Mouse (Mus musculus) urinary bladder, postnatal 14 days (tissue): ENCODE measurements around the gene Gm17657.

ENCODE experiments used
- DNase-seq: peaks from one replicate; pipeline ENCODE4 v3.0.0; 2021; ENCODE audit warnings: low spot score

Gene Gm17657

DNA sequence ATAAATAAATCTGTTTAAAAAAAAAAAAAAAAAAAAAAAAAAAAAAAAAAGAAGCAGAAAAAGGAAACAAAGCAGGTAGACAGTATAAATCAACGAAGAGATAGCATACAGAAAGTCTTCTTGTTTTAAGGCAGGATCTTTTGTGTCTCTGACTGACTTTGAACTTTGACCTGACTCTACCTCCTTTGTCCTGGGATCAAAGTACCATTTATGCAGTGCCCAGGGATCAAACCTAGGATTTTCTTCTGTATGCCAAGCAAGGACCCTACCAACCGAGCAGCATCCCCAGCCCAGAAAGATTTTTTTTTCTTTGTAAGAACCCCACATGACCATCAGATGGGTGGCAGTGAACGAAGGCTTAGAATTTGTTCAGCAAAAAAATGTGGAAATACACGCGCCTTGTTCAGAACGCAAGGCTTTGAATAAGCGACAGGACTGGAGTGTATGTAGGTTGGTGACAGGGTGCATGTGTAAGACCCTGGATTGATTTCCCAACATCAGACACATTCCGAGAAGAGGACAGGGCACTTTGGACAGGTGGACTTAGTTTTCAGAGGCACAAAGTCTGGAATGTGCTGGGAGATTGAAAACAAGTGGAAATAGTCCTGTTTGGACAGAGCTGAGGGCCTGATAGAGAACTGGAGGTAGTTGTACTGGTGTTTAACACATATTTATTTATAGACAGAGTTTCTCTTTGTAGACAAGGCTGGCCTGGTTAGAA lies 61.0 kb downstream of the Gm17657 start:
- no peak for DNase-seq

DNA sequence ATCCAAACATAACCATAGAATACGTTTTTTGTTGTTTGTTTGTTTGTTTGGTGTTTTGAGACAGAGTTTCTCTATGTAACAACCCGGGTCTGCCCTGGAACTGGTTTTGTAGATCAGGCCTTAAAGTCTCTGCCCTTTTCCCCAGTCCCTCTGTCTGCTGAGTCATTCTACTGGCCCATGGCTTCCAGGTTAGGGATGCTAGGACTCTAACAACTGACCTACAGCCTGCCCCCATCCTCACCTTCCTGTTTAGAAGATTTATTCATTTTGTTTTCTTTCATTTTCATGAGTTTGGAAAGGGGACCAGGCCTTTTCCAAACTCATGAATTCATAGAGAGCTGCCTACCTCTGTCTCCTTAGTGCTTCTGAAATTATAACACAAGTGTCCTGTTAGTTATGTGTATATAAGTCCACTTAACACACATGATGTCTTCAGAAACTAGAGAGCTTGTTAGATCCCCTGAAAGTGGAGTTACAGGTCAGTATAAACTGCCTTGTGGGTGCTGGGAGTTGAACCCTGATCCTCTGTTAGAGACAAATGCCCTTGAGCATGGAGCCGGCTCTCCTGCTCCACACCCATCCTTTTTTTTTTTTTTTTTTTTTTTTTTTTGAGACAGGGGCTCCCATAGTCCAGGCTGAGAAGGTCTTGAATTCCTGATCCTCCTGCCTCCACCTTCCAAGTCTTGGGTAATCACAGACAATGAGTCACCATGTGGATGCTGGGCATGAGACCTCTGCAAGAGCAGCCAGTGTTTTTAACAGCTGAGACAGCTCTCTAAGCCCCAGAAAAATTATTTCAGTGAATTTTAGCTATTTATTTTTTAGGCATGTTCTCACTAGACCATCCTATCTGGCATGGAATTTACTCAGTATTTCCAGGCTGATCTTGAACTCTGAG lies 63.9 kb downstream of the Gm17657 start:
- peak; percentile 36 for DNase-seq

DNA sequence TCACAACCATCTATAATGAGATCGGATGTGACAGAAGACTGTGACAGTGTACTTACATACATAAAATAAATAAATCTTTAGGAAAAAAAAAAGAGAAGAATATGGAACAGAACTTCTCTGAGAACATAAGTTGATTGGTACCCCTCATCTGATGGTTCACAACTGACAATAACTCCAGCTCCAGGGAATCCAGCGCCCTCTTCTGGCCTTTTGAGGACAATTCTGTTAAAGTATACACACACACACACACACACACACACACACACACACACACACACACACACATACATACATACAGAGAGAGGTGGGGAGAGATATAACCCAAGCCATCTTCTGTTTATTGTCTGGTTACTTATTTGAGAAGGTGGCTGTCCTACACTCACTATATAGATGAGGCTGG lies 65.0 kb downstream of the Gm17657 start:
- DNase-seq = no peak

DNA sequence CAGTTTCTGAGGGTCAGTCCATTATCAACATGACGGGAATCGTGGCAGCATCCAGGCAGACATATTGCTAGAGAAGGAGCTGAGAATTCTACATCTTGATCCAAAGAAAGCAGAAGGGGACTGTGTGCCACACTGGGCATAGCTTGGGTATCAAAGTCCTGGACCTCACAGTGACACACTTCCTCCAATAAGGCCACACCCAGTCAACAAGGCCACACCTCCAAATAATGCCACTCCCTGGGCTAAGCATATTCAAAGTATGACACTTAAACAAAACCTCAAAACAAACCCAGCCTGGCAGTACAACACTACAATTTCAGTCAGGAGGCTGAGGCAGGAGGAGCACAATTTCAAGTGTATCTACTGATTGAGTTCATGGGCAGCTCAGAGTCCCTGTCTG lies 66.2 kb downstream of the Gm17657 start:
- DNase-seq = no peak

DNA sequence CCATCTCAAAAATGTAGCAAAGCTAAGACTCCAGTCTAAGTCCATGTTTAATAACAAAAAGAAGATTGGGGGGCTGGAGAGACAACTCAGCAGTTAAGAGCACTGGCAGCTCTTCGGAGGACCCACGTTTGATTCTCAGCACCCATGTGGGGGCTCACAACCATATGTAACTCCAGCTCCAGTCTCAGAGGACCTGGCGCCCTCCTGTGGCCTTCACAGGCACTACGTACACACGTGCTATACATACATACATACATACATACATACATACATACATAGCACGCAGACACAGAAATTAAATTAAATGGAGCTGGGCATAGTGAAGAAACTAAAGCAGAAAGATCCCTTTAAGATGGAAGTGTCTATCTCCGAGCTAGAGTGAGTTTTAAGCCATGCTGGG lies 66.8 kb downstream of the Gm17657 start:
- DNase-seq = no peak

DNA sequence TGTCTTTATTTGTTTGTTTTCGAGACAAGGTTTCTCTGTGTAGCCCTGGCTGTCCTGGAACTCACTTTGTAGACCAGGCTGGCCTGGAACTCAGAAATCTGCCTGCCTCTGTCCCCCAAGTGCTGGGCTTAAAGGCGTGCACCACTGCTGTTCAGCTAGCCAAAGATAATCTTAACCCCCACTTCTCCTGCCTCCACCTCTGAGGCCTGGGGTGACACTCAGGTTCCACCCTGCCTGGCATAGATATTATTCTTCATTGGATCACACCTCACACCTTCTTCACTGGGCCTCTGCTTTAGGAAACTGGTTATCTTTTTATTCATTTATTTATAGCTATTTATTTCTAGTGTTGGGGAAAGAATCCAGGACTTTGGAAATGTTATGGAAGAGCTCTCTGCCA lies 69.2 kb downstream of the Gm17657 start:
- DNase-seq = no peak

DNA sequence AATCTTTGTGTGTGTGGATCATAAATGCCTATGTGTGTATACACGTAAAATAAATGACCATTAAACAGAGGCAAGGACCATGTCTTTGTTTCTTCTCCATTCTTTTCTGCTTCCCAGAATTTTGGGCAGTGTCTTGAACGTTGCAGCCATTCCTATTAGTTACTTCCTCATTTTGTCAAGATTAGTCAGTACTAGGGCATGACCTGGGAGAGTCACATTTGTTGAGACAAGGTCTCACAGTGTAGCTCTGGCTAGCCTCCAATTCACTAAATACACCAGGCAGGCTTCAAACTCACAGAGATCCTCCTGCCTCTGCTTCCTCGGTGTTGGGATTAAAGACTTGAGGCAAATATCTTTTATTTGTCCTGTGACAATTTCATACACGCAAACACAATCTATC lies 71.2 kb downstream of the Gm17657 start:
- no peak for DNase-seq

DNA sequence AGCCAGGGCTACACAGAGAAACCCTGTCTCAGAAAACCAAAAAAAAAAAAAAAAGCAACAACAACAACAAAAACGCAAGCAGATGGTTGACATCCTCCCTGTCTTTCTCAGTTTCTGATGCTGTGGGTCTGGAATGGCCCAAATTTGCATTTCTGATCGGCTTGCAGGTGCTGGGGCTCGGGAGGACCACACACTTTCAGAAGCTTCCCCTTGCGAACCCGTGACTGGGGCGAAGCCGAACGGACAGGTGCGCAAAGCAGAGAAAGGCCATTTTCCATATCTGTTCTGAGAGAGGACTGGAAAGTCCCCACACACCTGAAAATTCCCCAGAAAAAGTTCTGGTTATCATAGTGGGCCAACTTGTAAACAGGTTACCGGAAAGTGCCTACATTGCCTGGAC lies 72.1 kb downstream of the Gm17657 start:
- DNase-seq = no peak

DNA sequence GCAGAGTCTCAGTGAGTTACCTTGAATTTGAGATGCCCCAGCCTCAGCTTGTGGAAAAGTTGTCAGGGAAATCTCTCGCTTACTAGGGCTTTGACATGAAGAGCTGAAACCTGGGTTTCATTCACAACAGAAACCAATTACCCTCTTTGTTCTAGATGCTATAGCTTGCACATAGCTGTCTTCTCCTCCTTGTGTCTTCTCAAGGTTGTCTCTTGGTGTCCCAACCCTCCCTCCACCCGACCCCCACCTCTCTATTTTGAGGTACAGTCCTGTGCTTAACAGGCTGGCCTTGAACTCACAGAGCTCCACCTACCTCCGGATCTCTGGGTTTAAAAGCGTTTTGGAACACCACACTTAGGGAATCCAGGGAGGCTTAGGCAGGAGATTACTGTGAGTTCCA lies 73.0 kb downstream of the Gm17657 start:
- no peak for DNase-seq

DNA sequence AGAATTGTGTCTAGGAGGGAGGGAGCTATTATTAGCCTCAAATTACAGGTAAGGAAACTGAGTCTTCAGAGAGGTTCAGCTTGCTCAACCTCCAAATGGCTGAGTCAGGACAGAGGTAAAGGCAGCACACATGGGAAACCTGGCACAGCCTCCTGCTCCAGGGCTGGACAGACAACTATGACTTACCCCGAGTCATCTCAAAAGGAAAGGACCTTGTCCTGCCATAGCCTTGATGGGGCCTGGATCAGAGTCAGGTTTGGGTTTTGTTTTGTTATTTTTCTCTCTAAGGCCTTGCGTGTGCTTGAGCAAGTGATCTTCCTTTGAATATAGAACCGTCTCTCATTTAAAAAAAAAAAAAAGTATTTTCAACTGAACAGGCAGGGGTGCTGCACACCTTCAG lies 74.3 kb downstream of the Gm17657 start:
- DNase-seq = no peak

DNA sequence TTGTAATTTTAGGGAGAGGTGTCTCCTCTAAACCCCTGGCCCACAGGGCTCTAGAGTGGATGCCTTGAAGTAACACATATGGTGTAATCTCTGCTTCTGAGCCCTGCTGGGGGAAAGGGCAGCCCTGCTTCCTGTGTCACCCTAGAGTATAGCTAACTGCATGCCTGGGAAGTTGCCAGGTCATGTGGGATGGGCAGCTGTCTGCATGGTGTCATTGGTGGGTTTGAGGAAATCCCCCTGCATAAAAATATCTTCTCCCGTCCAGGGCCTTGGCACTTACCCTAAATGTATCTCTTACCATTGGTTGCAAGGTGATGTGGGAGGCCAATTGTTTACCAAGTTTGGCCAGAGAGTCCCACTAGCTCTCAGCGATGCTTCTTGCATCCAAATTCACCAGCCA lies 75.4 kb downstream of the Gm17657 start:
- DNase-seq = no peak

DNA sequence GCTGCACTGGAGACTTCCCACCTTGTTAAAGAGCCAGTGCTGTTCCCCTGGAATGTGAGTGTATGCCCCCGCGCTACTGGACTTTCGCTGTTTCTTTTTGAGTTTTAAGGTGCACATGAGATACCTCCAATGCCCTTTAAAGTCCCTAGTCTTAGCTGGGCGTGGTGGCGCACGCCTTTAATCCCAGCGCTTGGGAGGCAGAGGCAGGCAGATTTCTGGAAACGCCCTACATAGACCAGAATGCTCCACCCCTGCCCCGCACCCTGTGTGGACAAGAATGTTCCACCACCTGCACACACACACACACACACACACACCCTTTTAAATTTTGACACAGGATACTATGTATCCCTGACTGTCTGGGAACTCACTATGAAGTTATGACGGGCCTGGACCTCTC lies 76.0 kb downstream of the Gm17657 start:
- DNase-seq = no peak
